Mouse (Mus musculus): ENCODE data around the gene Vnn3. TPM values are rescaled to one million over a fixed set of nuclear protein-coding genes. Genes with fewer than 3 reads are reported as not detected.

The Vnn3 gene
- polyA plus RNA-seq (2014; fragmentation: Illumina TruSeq; extraction: RNeasy Lipid Tissue Mini Kit (QIAGEN cat#74804); ENCODE audit: low read depth, low replicate concordance) = 0.34 TPM

GRCm38 (mm10) chr10:23851228-23851912, at the start of gene Vnn3:
TSS of gene Vnn3 (plus strand) at chr10:23851462.

GRCm38 (mm10) chr10:23894601-23895349, 43.5 kb downstream of the Vnn3 start, which contains the start of gene Vnn1:
TSS of gene Vnn1 (plus strand) at chr10:23894688.

Other genes starting within 250 kb of the Vnn3 start
- gene Rps12, start 64.2 kb upstream of the Vnn3 start, polyA plus RNA-seq (2014; fragmentation: Illumina TruSeq; extraction: RNeasy Lipid Tissue Mini Kit (QIAGEN cat#74804); ENCODE audit: low read depth, low replicate concordance) = 775 TPM
- 15.1 TPM for gene Slc18b1, start 54.5 kb upstream of the Vnn3 start, polyA plus RNA-seq (2014; fragmentation: Illumina TruSeq; extraction: RNeasy Lipid Tissue Mini Kit (QIAGEN cat#74804); ENCODE audit: low read depth, low replicate concordance)
- gene Vnn1, start 43.2 kb downstream of the Vnn3 start, polyA plus RNA-seq (2014; fragmentation: Illumina TruSeq; extraction: RNeasy Lipid Tissue Mini Kit (QIAGEN cat#74804); ENCODE audit: low read depth, low replicate concordance) = 0.55 TPM
- not detected for gene Taar1, start 68.9 kb downstream of the Vnn3 start, polyA plus RNA-seq (2014; fragmentation: Illumina TruSeq; extraction: RNeasy Lipid Tissue Mini Kit (QIAGEN cat#74804); ENCODE audit: low read depth, low replicate concordance)
- not detected for gene Taar2, start 87.1 kb downstream of the Vnn3 start, polyA plus RNA-seq (2014; fragmentation: Illumina TruSeq; extraction: RNeasy Lipid Tissue Mini Kit (QIAGEN cat#74804); ENCODE audit: low read depth, low replicate concordance)
- gene Taar3, start 98.1 kb downstream of the Vnn3 start, polyA plus RNA-seq (2014; fragmentation: Illumina TruSeq; extraction: RNeasy Lipid Tissue Mini Kit (QIAGEN cat#74804); ENCODE audit: low read depth, low replicate concordance) = not detected
- gene Taar4, start 109.0 kb downstream of the Vnn3 start, polyA plus RNA-seq (2014; fragmentation: Illumina TruSeq; extraction: RNeasy Lipid Tissue Mini Kit (QIAGEN cat#74804); ENCODE audit: low read depth, low replicate concordance) = not detected
- gene Taar5, start 119.2 kb downstream of the Vnn3 start, polyA plus RNA-seq (2014; fragmentation: Illumina TruSeq; extraction: RNeasy Lipid Tissue Mini Kit (QIAGEN cat#74804); ENCODE audit: low read depth, low replicate concordance) = not detected
- gene Taar6, start 134.2 kb downstream of the Vnn3 start, polyA plus RNA-seq (2014; fragmentation: Illumina TruSeq; extraction: RNeasy Lipid Tissue Mini Kit (QIAGEN cat#74804); ENCODE audit: low read depth, low replicate concordance) = not detected
- gene Taar7a, start 142.0 kb downstream of the Vnn3 start, polyA plus RNA-seq (2014; fragmentation: Illumina TruSeq; extraction: RNeasy Lipid Tissue Mini Kit (QIAGEN cat#74804); ENCODE audit: low read depth, low replicate concordance) = not detected
- gene Taar7b, start 148.5 kb downstream of the Vnn3 start, polyA plus RNA-seq (2014; fragmentation: Illumina TruSeq; extraction: RNeasy Lipid Tissue Mini Kit (QIAGEN cat#74804); ENCODE audit: low read depth, low replicate concordance) = not detected
- gene Taar7d, start 175.8 kb downstream of the Vnn3 start, polyA plus RNA-seq (2014; fragmentation: Illumina TruSeq; extraction: RNeasy Lipid Tissue Mini Kit (QIAGEN cat#74804); ENCODE audit: low read depth, low replicate concordance) = not detected
- not detected for gene Taar7e, start 186.2 kb downstream of the Vnn3 start, polyA plus RNA-seq (2014; fragmentation: Illumina TruSeq; extraction: RNeasy Lipid Tissue Mini Kit (QIAGEN cat#74804); ENCODE audit: low read depth, low replicate concordance)
- not detected for gene Taar7f, start 198.0 kb downstream of the Vnn3 start, polyA plus RNA-seq (2014; fragmentation: Illumina TruSeq; extraction: RNeasy Lipid Tissue Mini Kit (QIAGEN cat#74804); ENCODE audit: low read depth, low replicate concordance)
- not detected for gene Taar8a, start 225.0 kb downstream of the Vnn3 start, polyA plus RNA-seq (2014; fragmentation: Illumina TruSeq; extraction: RNeasy Lipid Tissue Mini Kit (QIAGEN cat#74804); ENCODE audit: low read depth, low replicate concordance)
- gene Taar8b, start 240.8 kb downstream of the Vnn3 start, polyA plus RNA-seq (2014; fragmentation: Illumina TruSeq; extraction: RNeasy Lipid Tissue Mini Kit (QIAGEN cat#74804); ENCODE audit: low read depth, low replicate concordance) = not detected

Data from heart, adult 10 weeks (tissue).